Mouse (Mus musculus): ENCODE data around the gene Ndufa8. TPM values are rescaled to one million over a fixed set of nuclear protein-coding genes. Genes with fewer than 3 reads are reported as not detected.

Ndufa8 gene
- total RNA-seq (2017) = 50.7 and 59.9 TPM in 2 replicates

DNA sequence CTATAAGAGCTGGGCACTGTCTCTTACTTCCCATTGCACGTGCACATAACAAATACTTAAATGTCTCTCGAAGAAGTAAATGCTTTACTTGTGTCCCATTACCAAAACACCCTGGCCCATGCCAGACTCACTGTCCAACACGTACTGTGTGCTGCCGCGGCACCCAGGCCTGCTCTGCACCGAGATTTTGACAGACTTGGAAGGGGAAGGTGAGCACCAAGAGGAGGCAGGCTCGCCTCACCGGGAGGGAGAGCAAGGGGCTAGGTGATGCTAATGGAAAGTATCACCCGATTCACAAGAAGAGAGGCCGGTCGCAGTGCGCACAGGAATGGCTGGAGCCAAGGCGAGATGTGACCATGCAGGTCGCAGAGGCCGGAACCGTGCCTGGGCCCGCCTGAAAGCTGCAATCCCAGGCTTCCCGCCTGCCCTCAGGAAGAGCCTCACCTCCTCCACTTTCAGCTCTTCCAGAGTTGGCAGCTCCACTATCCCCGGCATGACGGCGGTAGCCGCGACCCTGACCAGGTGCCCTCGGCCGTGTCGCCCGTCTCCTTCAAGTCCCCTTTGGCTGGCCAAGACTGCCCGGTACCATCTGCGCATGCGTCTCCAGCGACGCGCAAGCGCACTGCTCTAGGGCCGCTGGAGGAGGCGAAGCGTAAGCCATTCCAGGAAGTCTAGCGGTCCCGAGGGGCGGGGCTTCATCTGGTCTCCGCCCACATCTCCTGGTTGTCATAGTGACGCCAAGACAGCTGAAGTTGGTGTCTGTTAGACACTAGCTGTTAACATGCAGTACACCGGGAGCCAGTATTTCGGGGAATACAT is at the start of gene Ndufa8, which contains the start of gene Morn5:
Ndufa8 (minus strand) TSS at position 659 of the 819 bp plus-strand sequence.
Morn5 (plus strand) TSS at position 711 of the 819 bp plus-strand sequence.
- peak; percentile 96 for ATAC-seq (replicated peaks; ENCODE audit: low read depth, poor library complexity, severe bottlenecking)

- no peak for ATAC-seq (replicated peaks; ENCODE audit: low read depth, poor library complexity, severe bottlenecking)
Measured at GRCm38 (mm10) chr2:36098021-36098420, 48.8 kb upstream of the Ndufa8 start.

GRCm38 (mm10) chr2:36097129-36097815 is 48.1 kb upstream of the Ndufa8 start:
- no peak for ATAC-seq (replicated peaks; ENCODE audit: low read depth, poor library complexity, severe bottlenecking)

- ATAC-seq (replicated peaks; ENCODE audit: low read depth, poor library complexity, severe bottlenecking) = peak; percentile 12; the same call in 1 of the 2 replicates
Measured at GRCm38 (mm10) chr2:36093914-36094475, 44.8 kb upstream of the Ndufa8 start.

DNA sequence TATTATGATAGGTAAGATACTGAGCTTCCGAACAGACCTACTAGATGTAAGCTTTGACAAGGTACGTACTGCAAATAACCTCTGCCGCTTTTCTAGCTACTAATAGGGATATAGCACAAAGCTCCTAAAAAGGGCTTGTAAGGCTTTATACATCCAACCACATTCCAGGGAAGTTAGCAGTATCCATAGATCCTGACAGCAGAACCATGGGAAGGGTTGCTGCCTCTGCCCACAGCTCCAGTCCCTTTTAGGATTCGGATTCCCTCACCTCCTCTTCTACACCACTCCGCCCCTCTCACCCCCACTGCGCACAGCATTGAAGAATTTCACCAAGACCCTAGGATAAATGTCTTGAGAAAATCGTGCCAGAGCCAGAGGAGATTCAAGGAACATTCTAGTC is 44.1 kb upstream of the Ndufa8 start:
- no peak for ATAC-seq (replicated peaks; ENCODE audit: low read depth, poor library complexity, severe bottlenecking)

- no peak for ATAC-seq (replicated peaks; ENCODE audit: low read depth, poor library complexity, severe bottlenecking)
Measured at GRCm38 (mm10) chr2:36092748-36093147, 43.5 kb upstream of the Ndufa8 start.

DNA sequence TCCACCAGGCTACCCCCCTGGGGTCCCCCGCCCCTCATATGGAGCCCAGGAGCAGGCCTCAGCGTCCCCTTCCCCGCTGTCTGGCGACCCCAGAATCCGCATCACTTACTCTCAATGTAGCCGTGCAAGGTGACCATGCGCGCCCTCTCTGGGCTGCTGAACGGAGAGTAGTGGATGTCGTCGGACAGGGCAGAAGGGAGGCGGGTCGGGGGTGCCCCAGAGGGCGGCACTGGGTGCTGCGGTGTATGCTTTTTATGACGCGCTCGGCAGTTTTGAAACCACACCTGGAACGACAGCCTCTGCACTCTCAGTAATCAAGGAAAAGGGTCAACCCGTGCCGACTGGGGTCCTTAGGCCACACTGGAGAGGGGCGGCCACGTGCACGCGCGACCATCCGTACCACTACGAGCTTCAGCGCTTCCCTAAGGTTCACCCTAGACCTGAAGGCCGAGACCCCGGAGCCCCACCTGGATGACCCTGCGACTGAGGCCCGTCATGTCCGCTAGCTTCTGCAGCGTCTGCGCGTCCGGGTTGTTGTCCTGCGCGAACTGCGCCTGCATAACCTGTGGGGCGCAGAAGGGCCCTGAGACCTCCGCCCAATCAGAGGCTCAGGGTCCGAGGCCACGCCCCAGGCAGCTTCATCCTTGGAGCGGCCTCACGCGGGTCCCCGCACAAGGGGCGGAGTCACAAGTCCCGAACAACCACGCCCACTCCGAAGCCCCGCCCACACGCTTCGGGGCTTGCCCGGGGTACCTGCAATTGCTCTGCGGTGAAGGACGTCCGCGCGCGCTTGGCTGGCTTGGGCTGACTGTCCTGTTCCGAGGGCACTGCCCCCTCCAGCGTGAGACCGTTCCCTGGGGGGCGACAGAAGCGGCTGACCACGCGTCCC is 41.9 kb upstream of the Ndufa8 start:
- ATAC-seq (replicated peaks; ENCODE audit: low read depth, poor library complexity, severe bottlenecking) = peak; percentile 66

DNA sequence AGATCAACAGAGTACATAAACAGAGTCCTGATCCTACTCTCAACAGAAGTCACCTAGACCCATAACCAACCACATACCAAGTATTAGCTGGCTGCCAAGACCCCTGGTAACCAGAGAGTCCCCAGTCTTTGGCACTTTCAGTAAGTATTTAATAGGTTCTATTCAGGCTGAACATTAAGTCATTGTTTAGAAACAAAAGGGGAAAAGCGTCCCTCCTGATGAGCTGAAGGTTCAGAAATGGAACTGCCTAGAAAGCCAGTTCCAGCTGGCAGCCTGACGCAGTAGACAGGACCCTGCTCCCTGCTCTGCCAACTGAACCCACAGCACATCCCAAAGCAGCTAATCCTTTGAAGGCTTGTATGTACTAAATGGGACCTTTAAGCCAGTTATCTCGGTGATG is 40.0 kb upstream of the Ndufa8 start:
- no peak for ATAC-seq (replicated peaks; ENCODE audit: low read depth, poor library complexity, severe bottlenecking)

- ATAC-seq (replicated peaks; ENCODE audit: low read depth, poor library complexity, severe bottlenecking) = no peak
Measured at GRCm38 (mm10) chr2:36085041-36085440, 35.8 kb upstream of the Ndufa8 start.

DNA sequence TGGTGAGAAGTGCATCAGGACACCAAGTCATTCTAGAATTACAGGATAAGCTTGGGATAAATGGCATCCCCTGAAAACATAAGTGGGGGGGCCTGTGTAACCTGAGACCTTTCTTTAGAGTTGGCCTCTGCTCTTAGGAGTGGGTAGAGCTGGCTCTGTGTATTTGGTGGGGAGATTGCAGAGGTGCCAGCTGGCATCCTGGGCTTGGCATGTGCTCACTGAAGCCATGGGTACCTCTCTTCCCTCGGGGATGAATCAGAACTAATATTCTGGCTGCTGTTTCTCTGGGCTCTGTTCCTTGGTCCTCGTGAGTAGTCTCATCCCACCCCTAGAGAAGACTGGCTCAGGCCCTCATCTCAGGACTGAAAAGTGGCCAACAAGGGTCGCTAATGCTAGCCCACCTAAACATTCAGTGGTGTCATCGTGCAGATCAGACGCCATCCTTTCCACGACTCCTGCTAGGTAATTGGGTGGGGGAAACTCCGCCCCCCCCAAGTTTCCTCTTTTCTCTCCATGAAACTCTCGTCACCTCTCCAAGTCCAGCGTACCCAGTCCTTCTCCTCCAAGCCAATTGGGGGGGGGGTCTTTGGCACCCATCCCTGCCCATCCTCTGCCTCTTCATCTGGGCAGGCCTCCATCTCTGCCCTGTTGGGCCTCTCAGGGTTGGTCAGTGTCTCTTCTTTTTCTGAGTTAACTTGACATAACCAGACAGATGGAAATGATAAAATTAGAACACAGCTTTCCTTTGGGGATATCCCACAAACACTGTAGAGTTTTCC is 33.8 kb upstream of the Ndufa8 start:
- ATAC-seq (replicated peaks; ENCODE audit: low read depth, poor library complexity, severe bottlenecking) = no peak

- no peak for ATAC-seq (replicated peaks; ENCODE audit: low read depth, poor library complexity, severe bottlenecking)
Measured at GRCm38 (mm10) chr2:36081446-36081845, 32.2 kb upstream of the Ndufa8 start.

- ATAC-seq (replicated peaks; ENCODE audit: low read depth, poor library complexity, severe bottlenecking) = no peak
Measured at GRCm38 (mm10) chr2:36077160-36077761, 28.1 kb upstream of the Ndufa8 start.

DNA sequence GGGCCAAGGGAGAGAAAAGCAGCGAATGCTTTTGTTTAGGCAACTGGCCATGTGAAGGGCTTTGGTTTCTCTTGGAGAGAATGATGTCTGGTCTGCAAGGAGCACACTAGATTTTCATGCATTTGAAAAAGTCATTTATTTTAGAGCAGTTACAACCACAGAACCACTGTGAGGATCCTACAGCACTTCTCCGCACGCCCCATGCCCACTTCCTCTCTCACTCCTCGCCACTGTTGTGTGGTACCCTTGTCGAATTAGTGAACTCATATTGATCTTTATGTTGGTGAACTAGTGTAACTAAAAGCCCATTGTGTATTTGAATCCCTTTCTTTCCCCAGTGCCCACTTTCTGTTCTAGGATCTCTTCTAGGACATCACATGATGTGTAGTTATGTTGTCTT is 26.0 kb upstream of the Ndufa8 start:
- ATAC-seq (replicated peaks; ENCODE audit: low read depth, poor library complexity, severe bottlenecking) = 0 out of 2 replicates have a peak, but pooled peaks have one; percentile 58

DNA sequence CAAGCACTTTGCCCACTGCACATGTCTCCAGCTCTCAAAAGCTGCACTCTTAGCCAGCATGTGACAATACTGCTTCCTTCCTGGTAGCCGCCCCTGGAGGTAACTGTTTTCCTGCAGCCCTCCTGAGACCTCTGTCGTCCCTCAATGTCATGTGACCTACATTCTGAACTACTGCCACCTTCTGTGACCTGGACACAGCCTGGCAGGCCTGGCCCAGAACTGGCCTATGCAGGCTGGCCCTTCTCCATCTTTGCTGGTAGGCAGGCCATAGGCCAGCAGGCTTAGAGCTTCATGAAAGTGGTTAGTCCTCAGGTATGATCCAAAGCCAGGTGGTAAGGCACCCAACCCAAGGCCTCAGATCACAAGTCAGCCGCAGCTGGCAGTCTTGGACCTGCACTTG is 24.6 kb upstream of the Ndufa8 start:
- no peak for ATAC-seq (replicated peaks; ENCODE audit: low read depth, poor library complexity, severe bottlenecking)

DNA sequence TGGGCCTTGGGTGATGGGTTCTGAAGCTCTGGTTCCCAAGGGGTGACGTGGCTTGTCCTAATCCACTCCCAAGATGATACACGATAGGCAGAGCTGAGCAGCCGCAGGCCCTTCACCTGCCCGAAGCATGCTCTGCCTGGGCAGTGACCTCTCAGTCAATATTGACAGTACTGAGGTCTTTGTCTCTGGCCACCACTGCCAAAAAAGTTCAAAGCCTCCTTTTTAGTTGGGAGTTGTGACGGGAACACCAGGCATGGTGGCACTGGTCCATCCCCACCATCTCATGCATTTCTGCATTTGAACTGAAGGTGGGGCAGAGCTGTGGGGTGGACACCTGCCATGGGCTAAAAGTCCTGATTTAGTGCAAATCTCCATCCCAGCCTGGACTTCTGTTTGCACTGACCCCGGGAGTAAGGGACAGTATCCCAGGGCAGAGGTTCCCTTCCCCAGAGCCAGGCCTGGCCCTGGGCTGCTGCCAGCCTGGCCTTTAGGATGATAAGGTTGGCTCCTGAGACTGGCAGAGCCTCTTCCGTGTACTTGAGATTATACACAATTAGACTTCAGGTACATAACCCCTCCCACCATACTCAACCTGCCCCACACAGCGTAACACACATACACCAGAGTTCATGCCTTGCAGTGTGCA is 22.6 kb upstream of the Ndufa8 start:
- ATAC-seq (replicated peaks; ENCODE audit: low read depth, poor library complexity, severe bottlenecking) = no peak

DNA sequence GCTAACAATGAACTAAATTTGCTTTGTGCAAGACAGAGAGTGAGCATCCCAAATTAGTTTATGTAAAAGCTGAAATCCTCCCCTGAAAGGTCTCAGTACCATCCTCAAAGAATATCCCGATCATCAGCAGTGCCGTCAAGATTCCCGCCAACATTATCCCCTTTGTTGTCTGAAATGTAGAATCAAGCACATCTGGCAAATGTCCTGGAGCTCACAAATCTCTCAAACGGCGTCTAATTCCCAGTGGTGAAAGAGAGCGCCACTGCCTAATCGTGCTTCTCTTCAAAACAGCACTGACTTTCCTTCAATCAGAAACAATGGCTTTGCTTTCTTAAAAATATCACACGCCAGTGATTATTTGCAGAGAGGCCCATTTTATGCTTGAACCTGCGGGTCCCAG is 17.9 kb upstream of the Ndufa8 start:
- ATAC-seq (replicated peaks; ENCODE audit: low read depth, poor library complexity, severe bottlenecking) = no peak

DNA sequence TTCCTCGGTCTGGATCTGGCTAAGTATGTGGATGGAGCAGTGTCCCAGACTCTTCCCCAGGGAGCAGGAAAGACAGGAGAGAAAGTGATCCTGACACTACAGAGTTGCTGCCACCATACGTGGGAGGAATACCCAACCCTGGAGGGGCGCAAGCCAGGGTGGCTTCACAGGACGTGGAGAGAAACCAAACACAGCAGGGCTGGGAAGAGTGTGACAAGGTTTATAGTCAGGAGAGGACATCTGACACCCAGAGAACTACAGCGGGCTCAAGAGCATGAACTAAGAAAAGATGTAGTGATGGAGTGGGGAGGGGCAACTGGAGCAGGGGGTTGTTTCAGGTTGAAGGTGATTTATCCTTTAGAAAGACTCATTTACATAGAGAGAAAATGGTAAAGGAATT is 12.2 kb upstream of the Ndufa8 start:
- ATAC-seq (replicated peaks; ENCODE audit: low read depth, poor library complexity, severe bottlenecking) = no peak

GRCm38 (mm10) chr2:36056248-36056647 is 7.0 kb upstream of the Ndufa8 start:
- ATAC-seq (replicated peaks; ENCODE audit: low read depth, poor library complexity, severe bottlenecking) = no peak
